ENCODE assay signal across 9 mouse cellular contexts in the genomic region with DNA sequence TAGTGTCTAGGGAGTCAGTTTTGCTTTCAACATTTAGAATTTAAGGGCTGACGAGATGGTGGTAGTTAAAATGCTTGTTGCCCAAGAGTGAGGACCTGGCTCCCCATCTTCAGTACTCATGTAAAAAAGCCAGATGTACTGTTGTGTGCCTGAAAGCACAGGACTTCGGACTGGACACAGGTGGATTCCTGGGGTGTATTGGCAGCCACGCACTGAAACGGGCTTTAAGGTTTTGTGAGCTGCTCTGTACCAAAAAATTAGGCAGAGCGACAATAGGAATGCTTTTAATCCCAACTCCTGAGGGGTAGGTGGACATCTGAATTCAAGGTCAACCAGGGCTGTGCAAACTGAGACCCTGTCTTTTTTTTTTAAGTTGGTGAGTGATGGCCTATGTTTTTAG. TPM values are rescaled to one million over a fixed set of nuclear protein-coding genes. Genes with fewer than 3 reads are reported as not detected.
A peak's percentile ranks its signal among the peaks of the same experiment; 100 is the strongest.
DNase-seq lines count a peak whose midpoint lies in the region; ATAC-seq and TF ChIP-seq lines count a peak whose summit lies in the region.
"Had no signal": no experiment of that assay in that cellular context is flagged by ENCODE, and none has a peak within 500 bp of the region (broad histone marks: within the 10 kb centered on the region; RNA-seq: fewer than 3 reads in every experiment).

No protein-coding gene starts in this region.

- peaks cover 26% of the 10 kb centered on the region; the same call in 1 of the 2 replicates for H3K4me1 ChIP-seq in kidney, embryonic 14.5 days (ENCODE audit: control insufficient read depth, insufficient read depth, low read length)
- H3K4me1 ChIP-seq in embryonic facial prominence, embryonic 12.5 days: peaks cover 22% of the 10 kb centered on the region
- peaks cover 26% of the 10 kb centered on the region for H3K4me1 ChIP-seq in hindbrain, postnatal 0 days (ENCODE audit: insufficient read depth, low read length)
- H3K4me1 ChIP-seq in midbrain, postnatal 0 days (ENCODE audit: insufficient read depth, low read length): peaks cover 16% of the 10 kb centered on the region; the same call in 1 of the 2 replicates

- ATAC-seq in kidney, embryonic 14.5 days (ENCODE audit: low FRiP score, low TSS enrichment): no peak
- ATAC-seq in embryonic facial prominence, embryonic 12.5 days (ENCODE audit: insufficient number of reproducible peaks, insufficient read depth, low FRiP score, low TSS enrichment): no peak
- no peak for ATAC-seq in hindbrain, postnatal 0 days
- ATAC-seq in midbrain, postnatal 0 days (ENCODE audit: low FRiP score): no peak

- TF ChIP-seq CTCF in hindbrain, postnatal 0 days (IDR thresholded peaks at IDR 0.05; ENCODE audit: low read depth): no peak
- TF ChIP-seq CTCF in midbrain, postnatal 0 days (IDR thresholded peaks at IDR 0.05): no peak

- H3K27me3 ChIP-seq in kidney, embryonic 14.5 days (ENCODE audit: control insufficient read depth, insufficient read depth, low read length): no peaks in the 10 kb centered on the region
- H3K27me3 ChIP-seq in embryonic facial prominence, embryonic 12.5 days: no peaks in the 10 kb centered on the region
- no peaks in the 10 kb centered on the region for H3K27me3 ChIP-seq in hindbrain, postnatal 0 days (ENCODE audit: insufficient read depth, low read length)
- no peaks in the 10 kb centered on the region for H3K27me3 ChIP-seq in midbrain, postnatal 0 days (ENCODE audit: insufficient read depth, low read length)

- no peak overlapping the region for H3K4me3 ChIP-seq in kidney, embryonic 14.5 days (ENCODE audit: low read length)
- peak overlapping the region; percentile 100; the same call in 1 of the 2 replicates for H3K4me3 ChIP-seq in embryonic facial prominence, embryonic 12.5 days
- H3K4me3 ChIP-seq in hindbrain, postnatal 0 days (ENCODE audit: low read length): peak overlapping the region; percentile 59
- H3K4me3 ChIP-seq in midbrain, postnatal 0 days (ENCODE audit: low read depth, low read length): peak overlapping the region; percentile 98; the same call in 1 of the 2 replicates

- peak overlapping the region; percentile 68 for H3K4me2 ChIP-seq in kidney, embryonic 14.5 days (replicated peaks; ENCODE audit: low read depth, low read length)
- peak overlapping the region; percentile 97 for H3K4me2 ChIP-seq in embryonic facial prominence, embryonic 12.5 days (replicated peaks)
- H3K4me2 ChIP-seq in hindbrain, postnatal 0 days (ENCODE audit: low read depth, low read length): peak overlapping the region; percentile 74
- peak overlapping the region; percentile 77 for H3K4me2 ChIP-seq in midbrain, postnatal 0 days (ENCODE audit: low read depth, low read length, poor library complexity, severe bottlenecking)

- no peaks in the 10 kb centered on the region for H3K9me3 ChIP-seq in kidney, embryonic 14.5 days (ENCODE audit: control insufficient read depth, low read length)
- H3K9me3 ChIP-seq in embryonic facial prominence, embryonic 12.5 days: no peaks in the 10 kb centered on the region
- no peaks in the 10 kb centered on the region for H3K9me3 ChIP-seq in hindbrain, postnatal 0 days (ENCODE audit: low read length)
- no peaks in the 10 kb centered on the region for H3K9me3 ChIP-seq in midbrain, postnatal 0 days (ENCODE audit: low read length)

- H3K9ac ChIP-seq in kidney, embryonic 14.5 days (ENCODE audit: low read depth, low read length): no peak overlapping the region; the same call in 1 of the 2 replicates
- H3K9ac ChIP-seq in embryonic facial prominence, embryonic 12.5 days: no peak overlapping the region
- 0 out of 2 replicates have a peak overlapping the region, but pooled peaks have one; percentile 91 for H3K9ac ChIP-seq in hindbrain, postnatal 0 days (replicated peaks; ENCODE audit: low read length)
- H3K9ac ChIP-seq in midbrain, postnatal 0 days (replicated peaks; ENCODE audit: low read length, poor library complexity, severe bottlenecking): peak overlapping the region; percentile 99; the same call in 1 of the 2 replicates

- 91% methylated on average over 5 of the region's 5 CpGs for WGBS in kidney, embryonic 14.5 days
- 87% methylated on average over 5 of the region's 5 CpGs for WGBS in embryonic facial prominence, embryonic 12.5 days
- WGBS in hindbrain, postnatal 0 days: 86% methylated on average over 5 of the region's 5 CpGs
- WGBS in midbrain, postnatal 0 days: 89% methylated on average over 5 of the region's 5 CpGs

- peaks cover 8% of the 10 kb centered on the region for H3K36me3 ChIP-seq in kidney, embryonic 14.5 days (ENCODE audit: control insufficient read depth, insufficient read depth, low read length)
- peaks cover 6% of the 10 kb centered on the region; the same call in 1 of the 2 replicates for H3K36me3 ChIP-seq in embryonic facial prominence, embryonic 12.5 days
- peaks cover 5% of the 10 kb centered on the region; the same call in 1 of the 2 replicates for H3K36me3 ChIP-seq in hindbrain, postnatal 0 days (ENCODE audit: insufficient read depth, low read length)
- peaks cover 3% of the 10 kb centered on the region; the same call in 1 of the 2 replicates for H3K36me3 ChIP-seq in midbrain, postnatal 0 days (ENCODE audit: insufficient read depth, low read length)

- no peak overlapping the region for H3K27ac ChIP-seq in kidney, embryonic 14.5 days (ENCODE audit: low read depth, low read length)
- H3K27ac ChIP-seq in embryonic facial prominence, embryonic 12.5 days: no peak overlapping the region
- no peak overlapping the region for H3K27ac ChIP-seq in hindbrain, postnatal 0 days
- H3K27ac ChIP-seq in midbrain, postnatal 0 days (ENCODE audit: low read depth, low read length): no peak overlapping the region

- DNase-seq in kidney, postnatal 4 days: no peak
- no peak for DNase-seq in hindbrain, postnatal 0 days (ENCODE audit: low spot score)
- DNase-seq in midbrain, postnatal 0 days (ENCODE audit: low spot score): no peak
- DNase-seq in T-cell, adult 2 months (ENCODE audit: low spot score): no peak
- DNase-seq in lung, postnatal 25 days (ENCODE audit: low spot score): no peak
- DNase-seq in Muller cell, postnatal 12 days (ENCODE audit: inconsistent ontology term): no peak
- DNase-seq: heart, adult 18-20 months had no signal

RNA-seq across cellular contexts. Expression of gene Sugp1, which starts 1.4 kb away (rescaled TPM):
- 33.7 and 38.1 TPM in 2 replicates for polyA plus RNA-seq in kidney, embryonic 14.5 days (2014; fragmentation: Nextera tagmentation; extraction: Ambion mirVana)
- polyA plus RNA-seq in embryonic facial prominence, embryonic 12.5 days (2016; fragmentation: Nextera tagmentation; extraction: Ambion mirVana): 55.3 and 56.7 TPM in 2 replicates
- total RNA-seq in hindbrain, postnatal 0 days (2014; rRNA removed): 15.1 and 15.4 TPM in 2 replicates
- polyA plus RNA-seq in hindbrain, postnatal 0 days (2015; fragmentation: Nextera tagmentation; extraction: Ambion mirVana): 42.9 and 47.1 TPM in 2 replicates
- 18.6 and 19.9 TPM in 2 replicates for total RNA-seq in midbrain, postnatal 0 days (2014; rRNA removed)
- polyA plus RNA-seq in midbrain, postnatal 0 days (2015; fragmentation: Nextera tagmentation; extraction: Ambion mirVana): 48.7 and 48.9 TPM in 2 replicates

RNA-seq across cellular contexts. Expression of gene Mau2, which starts 1.5 kb away (rescaled TPM):
- 36.2 and 58.4 TPM in 2 replicates for polyA plus RNA-seq in kidney, embryonic 14.5 days (2014; fragmentation: Nextera tagmentation; extraction: Ambion mirVana)
- 64.0 and 65.4 TPM in 2 replicates for polyA plus RNA-seq in embryonic facial prominence, embryonic 12.5 days (2016; fragmentation: Nextera tagmentation; extraction: Ambion mirVana)
- total RNA-seq in hindbrain, postnatal 0 days (2014; rRNA removed): 155 and 172 TPM in 2 replicates
- 50.1 and 50.3 TPM in 2 replicates for polyA plus RNA-seq in hindbrain, postnatal 0 days (2015; fragmentation: Nextera tagmentation; extraction: Ambion mirVana)
- total RNA-seq in midbrain, postnatal 0 days (2014; rRNA removed): 130 and 148 TPM in 2 replicates
- 54.3 and 56.6 TPM in 2 replicates for polyA plus RNA-seq in midbrain, postnatal 0 days (2015; fragmentation: Nextera tagmentation; extraction: Ambion mirVana)

RNA-seq across cellular contexts. Expression of gene Tm6sf2, which starts 28.7 kb away (rescaled TPM):
- 0.55 and 0.89 TPM in 2 replicates for polyA plus RNA-seq in kidney, embryonic 14.5 days (2014; fragmentation: Nextera tagmentation; extraction: Ambion mirVana)
- 0.58 and 1.3 TPM in 2 replicates for polyA plus RNA-seq in embryonic facial prominence, embryonic 12.5 days (2016; fragmentation: Nextera tagmentation; extraction: Ambion mirVana)
- 0.25 TPM in 1 of 2 replicates, not detected in the other for total RNA-seq in hindbrain, postnatal 0 days (2014; rRNA removed)
- polyA plus RNA-seq in hindbrain, postnatal 0 days (2015; fragmentation: Nextera tagmentation; extraction: Ambion mirVana): 0.19 and 0.37 TPM in 2 replicates
- total RNA-seq in midbrain, postnatal 0 days (2014; rRNA removed): 1.6 TPM in 1 of 2 replicates, not detected in the other
- 0.22 and 0.35 TPM in 2 replicates for polyA plus RNA-seq in midbrain, postnatal 0 days (2015; fragmentation: Nextera tagmentation; extraction: Ambion mirVana)

RNA-seq across cellular contexts. Expression of gene Hapln4, which starts 39.3 kb away (rescaled TPM):
- polyA plus RNA-seq in kidney, embryonic 14.5 days (2014; fragmentation: Nextera tagmentation; extraction: Ambion mirVana): not detected in 2 replicates
- polyA plus RNA-seq in embryonic facial prominence, embryonic 12.5 days (2016; fragmentation: Nextera tagmentation; extraction: Ambion mirVana): 0.04 and 0.06 TPM in 2 replicates
- 2.0 and 4.5 TPM in 2 replicates for total RNA-seq in hindbrain, postnatal 0 days (2014; rRNA removed)
- polyA plus RNA-seq in hindbrain, postnatal 0 days (2015; fragmentation: Nextera tagmentation; extraction: Ambion mirVana): 2.5 and 2.9 TPM in 2 replicates
- 0.99 and 1.3 TPM in 2 replicates for total RNA-seq in midbrain, postnatal 0 days (2014; rRNA removed)
- 1.6 and 1.7 TPM in 2 replicates for polyA plus RNA-seq in midbrain, postnatal 0 days (2015; fragmentation: Nextera tagmentation; extraction: Ambion mirVana)

RNA-seq across cellular contexts. Expression of gene Gatad2a, which starts 47.8 kb away (rescaled TPM):
- 42.1 and 59.0 TPM in 2 replicates for polyA plus RNA-seq in kidney, embryonic 14.5 days (2014; fragmentation: Nextera tagmentation; extraction: Ambion mirVana)
- 49.8 and 63.0 TPM in 2 replicates for polyA plus RNA-seq in embryonic facial prominence, embryonic 12.5 days (2016; fragmentation: Nextera tagmentation; extraction: Ambion mirVana)
- 38.4 and 41.9 TPM in 2 replicates for total RNA-seq in hindbrain, postnatal 0 days (2014; rRNA removed)
- polyA plus RNA-seq in hindbrain, postnatal 0 days (2015; fragmentation: Nextera tagmentation; extraction: Ambion mirVana): 23.4 and 23.6 TPM in 2 replicates
- 24.4 and 30.1 TPM in 2 replicates for total RNA-seq in midbrain, postnatal 0 days (2014; rRNA removed)
- polyA plus RNA-seq in midbrain, postnatal 0 days (2015; fragmentation: Nextera tagmentation; extraction: Ambion mirVana): 17.2 and 19.3 TPM in 2 replicates

Comparison
In these comparisons a context has a peak if more than half of its experiments do, and no peak if none do; other contexts are left out.
1. H3K9ac ChIP-seq: peak in hindbrain, postnatal 0 days (single experiment) and midbrain, postnatal 0 days (single experiment); none in kidney, embryonic 14.5 days (single experiment) and embryonic facial prominence, embryonic 12.5 days (single experiment).
2. Peak in every context shown above with its lines, with median percentiles within 50 percentile points of each other: H3K4me2 ChIP-seq.